Mouse (Mus musculus): ENCODE data around the gene Dcaf8. TPM values are rescaled to one million over a fixed set of nuclear protein-coding genes. Genes with fewer than 3 reads are reported as not detected.
"Not testable (repeated sequence)": the region's sequence is repeated elsewhere in the genome, so short reads cannot be mapped to it uniquely, and the experiment has no call there.

Dcaf8 gene
- polyA plus RNA-seq, 1 experiment from 2014 or later: 85.4 TPM

DNA sequence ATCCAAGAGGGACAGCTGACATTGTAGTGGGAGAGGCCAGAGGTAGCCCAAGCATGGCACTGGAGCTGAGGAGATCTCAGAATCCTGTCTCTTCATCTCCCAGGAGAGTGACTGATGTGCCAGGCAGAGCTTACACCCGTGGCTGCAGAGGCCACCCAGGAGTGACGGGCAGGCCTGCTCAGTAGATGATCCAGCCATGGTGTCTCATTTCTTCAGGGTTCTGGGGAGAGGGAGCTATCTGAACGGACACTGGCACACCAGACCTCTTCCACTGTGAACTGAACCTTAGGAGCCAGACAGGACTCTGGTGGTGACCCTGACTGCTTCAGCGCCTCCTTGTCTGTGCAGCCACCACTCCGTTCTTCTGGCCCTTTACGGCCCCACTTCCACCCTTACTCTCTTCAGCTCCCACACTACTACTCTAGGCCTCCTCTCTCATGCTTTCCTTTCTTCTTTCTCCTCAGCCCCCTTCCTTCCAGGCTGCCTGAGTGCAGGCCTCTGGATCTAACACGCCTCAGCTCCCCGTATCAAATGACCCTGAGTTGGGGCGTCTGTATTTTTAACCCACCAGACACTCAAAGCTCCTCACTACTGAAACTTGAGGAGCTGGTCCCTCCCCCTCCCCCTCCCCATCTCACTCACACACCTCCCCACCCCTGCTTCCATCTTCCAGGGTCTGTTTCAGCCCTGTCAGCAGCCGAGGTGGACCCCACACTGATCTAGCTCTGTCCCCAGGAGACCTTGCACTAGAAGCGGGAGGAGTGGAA, 73.6 kb downstream of the Dcaf8 start:
- no peak overlapping the region for H3K4me3 ChIP-seq (ENCODE audit: low read depth, low read length)
- no peak for ATAC-seq (replicated peaks; ENCODE audit: insufficient number of reproducible peaks, low FRiP score, low TSS enrichment)
- no peaks in the 10 kb centered on the region for H3K27me3 ChIP-seq (ENCODE audit: control insufficient read depth, insufficient read depth, low read length)
- peak overlapping the region; percentile 91 for H3K27ac ChIP-seq (ENCODE audit: low read depth, low read length)
- 27% methylated on average over 11 of the region's 11 CpGs for WGBS (ENCODE audit: insufficient replicate concordance)
- peak overlapping the region; percentile 54 for H3K9ac ChIP-seq (ENCODE audit: low read depth, low read length)
- H3K9me3 ChIP-seq (replicated peaks; ENCODE audit: control insufficient read depth, low read length): no peaks in the 10 kb centered on the region
- H3K36me3 ChIP-seq (ENCODE audit: control insufficient read depth, insufficient read depth, low read length): no peaks in the 10 kb centered on the region
- no peak overlapping the region for H3K4me2 ChIP-seq
- peaks cover 50% of the 10 kb centered on the region for H3K4me1 ChIP-seq (ENCODE audit: control insufficient read depth, insufficient read depth, low read length)

DNA sequence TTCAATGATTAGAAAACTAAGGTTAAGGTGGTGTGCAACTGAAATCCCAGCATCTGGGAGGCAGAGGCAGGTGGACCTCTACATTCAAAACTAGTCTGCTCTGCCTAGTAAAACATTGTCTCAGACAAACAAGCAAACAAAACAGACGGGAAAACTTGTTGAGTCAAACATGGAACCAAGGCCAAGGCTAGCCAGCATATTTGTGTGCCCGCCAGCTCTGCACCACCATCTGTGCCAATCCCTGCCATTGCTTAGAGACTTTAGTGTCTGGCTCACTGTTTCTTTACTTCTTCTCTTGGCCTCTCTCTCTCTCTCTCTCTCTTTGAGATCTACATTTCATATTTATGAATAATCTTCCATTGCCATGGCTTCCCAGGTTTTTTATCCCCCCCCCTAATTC, 80.3 kb downstream of the Dcaf8 start:
- no peaks in the 10 kb centered on the region for H3K9me3 ChIP-seq (replicated peaks; ENCODE audit: control insufficient read depth, low read length)
- WGBS (ENCODE audit: insufficient replicate concordance): 78% methylated on average over 2 of the region's 2 CpGs
- no peak overlapping the region for H3K4me2 ChIP-seq
- H3K4me1 ChIP-seq (ENCODE audit: control insufficient read depth, insufficient read depth, low read length): peaks cover 15% of the 10 kb centered on the region
- ATAC-seq (replicated peaks; ENCODE audit: insufficient number of reproducible peaks, low FRiP score, low TSS enrichment): no peak
- H3K36me3 ChIP-seq (ENCODE audit: control insufficient read depth, insufficient read depth, low read length): no peaks in the 10 kb centered on the region
- no peak overlapping the region for H3K4me3 ChIP-seq (ENCODE audit: low read depth, low read length)
- H3K27me3 ChIP-seq (ENCODE audit: control insufficient read depth, insufficient read depth, low read length): no peaks in the 10 kb centered on the region
- no peak overlapping the region for H3K27ac ChIP-seq (ENCODE audit: low read depth, low read length)
- H3K9ac ChIP-seq (ENCODE audit: low read depth, low read length): no peak overlapping the region

DNA sequence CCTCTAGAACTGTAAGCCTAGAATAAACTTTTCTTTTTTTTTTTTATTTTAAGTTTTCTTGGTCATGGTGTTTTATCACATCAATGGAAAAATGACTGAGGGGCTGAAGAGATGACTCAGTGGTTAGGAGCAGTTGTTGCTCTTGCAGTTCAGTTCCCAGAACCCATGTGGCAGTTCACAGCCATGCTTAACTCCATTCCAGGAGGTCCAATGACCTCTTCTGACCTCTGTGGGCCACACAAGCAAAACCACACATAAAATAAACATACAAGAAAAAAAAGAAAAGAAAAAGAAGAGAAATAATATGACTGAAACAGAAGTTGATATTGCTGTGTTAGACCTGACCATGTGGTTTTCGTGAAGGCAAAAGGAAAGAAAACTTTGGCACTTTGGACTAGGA, 81.3 kb downstream of the Dcaf8 start:
- ATAC-seq (replicated peaks; ENCODE audit: insufficient number of reproducible peaks, low FRiP score, low TSS enrichment): no peak
- no peak overlapping the region for H3K9ac ChIP-seq (ENCODE audit: low read depth, low read length)
- no peaks in the 10 kb centered on the region for H3K9me3 ChIP-seq (replicated peaks; ENCODE audit: control insufficient read depth, low read length)
- H3K27me3 ChIP-seq (ENCODE audit: control insufficient read depth, insufficient read depth, low read length): no peaks in the 10 kb centered on the region
- H3K4me2 ChIP-seq: no peak overlapping the region
- WGBS (ENCODE audit: insufficient replicate concordance): 87% methylated on average over 1 of the region's 1 CpGs
- H3K27ac ChIP-seq (ENCODE audit: low read depth, low read length): no peak overlapping the region
- no peaks in the 10 kb centered on the region for H3K36me3 ChIP-seq (ENCODE audit: control insufficient read depth, insufficient read depth, low read length)
- H3K4me3 ChIP-seq (ENCODE audit: low read depth, low read length): no peak overlapping the region
- peaks cover 11% of the 10 kb centered on the region for H3K4me1 ChIP-seq (ENCODE audit: control insufficient read depth, insufficient read depth, low read length)

DNA sequence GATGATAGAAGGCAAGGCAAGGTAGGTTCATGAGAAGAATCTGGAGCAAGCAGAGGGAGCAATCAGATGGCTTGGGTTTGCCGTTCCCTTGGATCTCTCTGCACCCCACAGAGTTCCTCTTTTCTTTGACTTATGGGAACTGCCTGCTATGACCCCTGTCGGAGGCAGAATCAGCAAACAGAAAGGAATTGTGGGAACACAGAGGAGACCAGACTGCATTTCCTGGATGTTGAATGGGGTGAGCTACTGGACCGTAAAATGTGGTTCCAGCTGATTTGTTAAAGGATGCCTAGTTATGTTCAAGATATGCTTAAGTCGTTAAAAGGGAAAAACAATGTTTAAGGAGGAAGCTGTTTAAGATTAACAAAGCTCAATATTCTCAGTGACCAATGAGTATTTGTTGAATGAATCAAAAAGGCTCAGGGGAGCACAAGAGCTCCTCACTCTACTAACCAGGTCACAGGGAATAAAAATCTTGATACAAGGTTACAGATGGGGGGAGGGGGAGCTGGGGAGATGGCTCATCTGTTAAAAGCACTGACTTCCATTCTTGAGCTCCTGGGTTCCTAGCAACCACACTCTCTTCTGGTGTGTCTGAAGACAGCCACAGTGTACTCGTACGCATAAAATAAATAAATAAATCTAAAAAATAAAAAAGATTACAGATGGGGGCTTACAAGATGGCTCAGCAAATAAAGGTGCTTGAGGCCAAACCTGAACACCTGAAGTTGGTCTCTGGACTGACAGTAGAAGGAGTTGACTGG, 93.2 kb downstream of the Dcaf8 start:
- Histone ChIP-seq H3K4me1 (ENCODE audit: control insufficient read depth, insufficient read depth, low read length) (peaks cover 20% of the 10 kb centered on the region), H3K36me3 (ENCODE audit: control insufficient read depth, insufficient read depth, low read length) (no peaks in the 10 kb centered on the region), H3K27ac (ENCODE audit: low read depth, low read length) (peak overlapping the region; percentile 84; the same call in 1 of the 2 replicates), H3K27me3 (ENCODE audit: control insufficient read depth, insufficient read depth, low read length) (0 out of 2 replicates have a peak, but pooled peaks cover 3% of the 10 kb centered on the region), H3K9me3 (replicated peaks; ENCODE audit: control insufficient read depth, low read length) (no peaks in the 10 kb centered on the region), H3K9ac (ENCODE audit: low read depth, low read length) (no peak overlapping the region), H3K4me3 (ENCODE audit: low read depth, low read length) (no peak overlapping the region), H3K4me2 (no peak overlapping the region)
- ATAC-seq (replicated peaks; ENCODE audit: insufficient number of reproducible peaks, low FRiP score, low TSS enrichment): no peak
- WGBS (ENCODE audit: insufficient replicate concordance): 67% methylated on average over 6 of the region's 6 CpGs

DNA sequence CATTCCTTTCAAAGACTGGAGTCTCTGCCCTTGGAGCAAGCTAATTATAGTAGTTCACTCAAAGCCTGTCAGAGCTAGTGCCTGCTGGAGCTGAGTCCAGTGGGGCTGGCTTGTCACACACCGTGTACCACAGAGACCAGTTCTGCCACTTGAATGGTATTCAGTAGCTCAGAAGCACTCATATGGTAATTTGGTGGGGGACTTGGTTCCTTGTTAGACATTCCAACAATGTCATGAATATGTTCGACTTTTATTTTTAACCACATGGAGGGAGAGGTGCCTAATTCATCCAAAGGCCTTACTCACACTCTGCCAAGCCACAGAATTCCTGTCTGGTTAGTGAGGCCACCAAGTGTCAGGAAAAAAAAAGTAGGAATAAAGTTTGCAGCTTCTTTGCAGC, 94.5 kb downstream of the Dcaf8 start:
- Histone ChIP-seq H3K9ac (ENCODE audit: low read depth, low read length) (no peak overlapping the region), H3K4me2 (no peak overlapping the region), H3K27me3 (ENCODE audit: control insufficient read depth, insufficient read depth, low read length) (0 out of 2 replicates have a peak, but pooled peaks cover 5% of the 10 kb centered on the region), H3K9me3 (replicated peaks; ENCODE audit: control insufficient read depth, low read length) (no peaks in the 10 kb centered on the region), H3K36me3 (ENCODE audit: control insufficient read depth, insufficient read depth, low read length) (no peaks in the 10 kb centered on the region), H3K27ac (ENCODE audit: low read depth, low read length) (peak overlapping the region; percentile 84), H3K4me3 (ENCODE audit: low read depth, low read length) (no peak overlapping the region), H3K4me1 (ENCODE audit: control insufficient read depth, insufficient read depth, low read length) (peaks cover 20% of the 10 kb centered on the region)
- WGBS (ENCODE audit: insufficient replicate concordance): 40% methylated on average over 2 of the region's 2 CpGs
- ATAC-seq (replicated peaks; ENCODE audit: insufficient number of reproducible peaks, low FRiP score, low TSS enrichment): peak; percentile 55; the same call in 1 of the 2 replicates

DNA sequence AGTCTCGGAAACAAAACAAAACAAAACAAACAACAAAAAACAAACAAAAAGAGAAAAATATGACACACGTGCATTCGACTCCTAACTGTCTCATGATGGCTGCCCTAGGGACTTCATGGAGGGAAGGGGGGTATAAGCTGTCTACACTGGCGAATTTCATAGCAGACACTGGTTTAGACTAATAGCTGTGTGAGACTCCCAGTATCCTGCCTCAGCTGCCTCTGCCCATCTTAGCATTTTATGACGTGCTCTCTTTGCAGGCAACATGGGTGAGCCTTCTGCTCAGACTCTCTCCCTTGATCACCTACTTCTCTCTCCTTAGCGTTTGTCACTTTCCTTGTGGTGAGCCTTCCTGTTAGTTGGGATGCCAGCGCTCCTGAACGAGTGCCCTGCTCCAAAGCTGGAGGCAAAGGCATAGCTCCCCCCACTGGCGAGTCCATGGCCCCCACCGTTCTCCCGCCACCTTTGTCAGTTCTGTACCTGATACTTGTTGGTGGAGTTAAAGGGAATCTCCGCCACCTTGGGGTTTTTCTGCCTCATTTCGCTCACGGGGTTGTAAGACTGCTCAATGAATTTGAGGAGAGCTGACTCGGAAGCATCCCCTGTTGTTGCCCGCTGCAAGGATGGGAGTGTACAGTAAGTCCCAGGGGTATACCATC, 95.8 kb downstream of the Dcaf8 start:
- WGBS (ENCODE audit: insufficient replicate concordance): 22% methylated on average over 16 of the region's 16 CpGs
- Histone ChIP-seq H3K27ac (ENCODE audit: low read depth, low read length) (peak overlapping the region; percentile 84; the same call in 1 of the 2 replicates), H3K4me2 (peak overlapping the region; percentile 56), H3K36me3 (ENCODE audit: control insufficient read depth, insufficient read depth, low read length) (no peaks in the 10 kb centered on the region), H3K27me3 (ENCODE audit: control insufficient read depth, insufficient read depth, low read length) (0 out of 2 replicates have a peak, but pooled peaks cover 5% of the 10 kb centered on the region), H3K9me3 (replicated peaks; ENCODE audit: control insufficient read depth, low read length) (no peaks in the 10 kb centered on the region), H3K4me1 (ENCODE audit: control insufficient read depth, insufficient read depth, low read length) (peaks cover 20% of the 10 kb centered on the region), H3K9ac (ENCODE audit: low read depth, low read length) (peak overlapping the region; percentile 46; the same call in 1 of the 2 replicates), H3K4me3 (ENCODE audit: low read depth, low read length) (peak overlapping the region; percentile 23)
- ATAC-seq (replicated peaks; ENCODE audit: insufficient number of reproducible peaks, low FRiP score, low TSS enrichment): no peak

DNA sequence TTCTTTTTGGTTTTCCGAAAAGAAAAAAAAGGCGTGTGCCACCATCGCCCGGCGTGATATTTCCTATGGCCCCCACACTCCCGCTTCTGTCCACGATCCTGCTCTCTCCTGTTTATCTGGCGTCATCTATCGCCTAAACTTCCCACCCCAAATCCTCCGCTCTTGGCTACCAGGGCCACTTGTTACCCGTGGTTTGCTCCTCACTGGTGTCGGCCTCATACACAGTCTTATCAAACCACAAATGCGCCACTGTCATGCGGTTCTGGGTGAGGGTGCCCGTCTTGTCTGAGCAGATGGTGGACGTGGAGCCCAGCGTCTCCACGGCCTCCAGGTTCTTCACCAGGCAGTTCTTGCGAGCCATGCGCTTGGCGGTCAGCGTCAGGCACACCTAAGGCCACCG, 96.8 kb downstream of the Dcaf8 start:
- not testable (repeated sequence) for H3K27ac ChIP-seq (ENCODE audit: low read depth, low read length)

More for the DNA sequence above, 96.8 kb downstream of the Dcaf8 start:
- WGBS (ENCODE audit: insufficient replicate concordance): 26% methylated on average over 23 of the region's 23 CpGs
- H3K36me3 ChIP-seq (ENCODE audit: control insufficient read depth, insufficient read depth, low read length); H3K27me3 ChIP-seq (ENCODE audit: control insufficient read depth, insufficient read depth, low read length); ATAC-seq (replicated peaks; ENCODE audit: insufficient number of reproducible peaks, low FRiP score, low TSS enrichment); H3K9me3 ChIP-seq (replicated peaks; ENCODE audit: control insufficient read depth, low read length): not testable (repeated sequence)
- Histone ChIP-seq H3K9ac (ENCODE audit: low read depth, low read length) (0 out of 2 replicates have a peak overlapping the region, but pooled peaks have one; percentile 10), H3K4me1 (ENCODE audit: control insufficient read depth, insufficient read depth, low read length) (peaks cover 20% of the 10 kb centered on the region), H3K4me2 (peak overlapping the region; percentile 56), H3K4me3 (ENCODE audit: low read depth, low read length) (peak overlapping the region; percentile 23; the same call in 1 of the 2 replicates)
